Mouse (Mus musculus) midbrain, postnatal 0 days (tissue): ENCODE measurements around the gene Mllt6. TPM values are rescaled to one million over a fixed set of nuclear protein-coding genes. Genes with fewer than 3 reads are reported as not detected.
A peak's percentile ranks its signal among the peaks of the same experiment; 100 is the strongest.
"Not testable (repeated sequence)": the region's sequence is repeated elsewhere in the genome, so short reads cannot be mapped to it uniquely, and the experiment has no call there.

Experiments used
- ATAC-seq: fragments of 200-750 bp; cut with Nextera tagmentation; 2 replicates; pipeline ENCODE4 v1.8.0; 2017; ENCODE audit warnings: moderate number of reproducible peaks, mild to moderate bottlenecking, moderate TSS enrichment, moderate library complexity; ENCODE audit not compliant: low FRiP score
- DNase-seq: peaks from one replicate; pipeline ENCODE4 v3.0.0-alpha.2; 2015; ENCODE audit warnings: low spot score
- H3K27ac ChIP-seq: fragments of 300-500 bp; sonication (generic); 2 replicates; pipeline ENCODE4 v1.5.1; 2014; ENCODE audit warnings: low read depth, mild to moderate bottlenecking, low read length, mixed read lengths
- H3K27me3 ChIP-seq: fragments of 300-500 bp; sonication (generic); 2 replicates; pipeline ENCODE4 v1.6.1; 2014; ENCODE audit warnings: low read length, control low read depth, mixed read lengths; ENCODE audit not compliant: insufficient read depth
- H3K36me3 ChIP-seq: fragments of 300-500 bp; sonication (generic); 2 replicates; pipeline ENCODE4 v1.6.1; 2014; ENCODE audit warnings: low read length, control low read depth, mixed read lengths; ENCODE audit not compliant: insufficient read depth
- H3K4me1 ChIP-seq: fragments of 300-500 bp; sonication (generic); 2 replicates; pipeline ENCODE4 v1.6.1; 2014; ENCODE audit warnings: mild to moderate bottlenecking, control low read depth, antibody characterized with exemption, low read length, mixed read lengths; ENCODE audit not compliant: insufficient read depth
- H3K4me2 ChIP-seq: fragments of 300-500 bp; sonication (generic); 2 replicates; pipeline ENCODE4 v1.6.1; 2014; ENCODE audit warnings: low read depth, mild to moderate bottlenecking, low read length, mixed read lengths; ENCODE audit not compliant: poor library complexity, severe bottlenecking
- H3K4me3 ChIP-seq: fragments of 300-500 bp; sonication (generic); 2 replicates; pipeline ENCODE4 v1.5.1; 2014; ENCODE audit warnings: low read depth, mild to moderate bottlenecking, low read length, moderate library complexity
- H3K9ac ChIP-seq: fragments of 300-500 bp; sonication (generic); replicated peaks from 2 replicates; pipeline ENCODE4 v1.6.1; 2014; ENCODE audit warnings: mild to moderate bottlenecking, low read length, moderate library complexity, mixed read lengths; ENCODE audit not compliant: poor library complexity, severe bottlenecking
- H3K9me3 ChIP-seq: fragments of 300-500 bp; sonication (generic); 2 replicates; pipeline ENCODE4 v1.6.1; 2016; ENCODE audit warnings: low read length, control low read depth
- CTCF ChIP-seq: IDR thresholded peaks from 2 replicates; pipeline ENCODE4 v1.5.1; 2016; ENCODE audit warnings: antibody characterized with exemption, mild to moderate bottlenecking
- WGBS: fragments of 180-500 bp; shearing (Covaris S2); extraction: QIAGEN DNeasy Blood & Tissue Kit; methylation state at CpG from one replicate; pipeline ENCODE4 v1.1.7; 2014; 5-methylcytosine and 5-hydroxymethylcytosine counted together
- polyA plus RNA-seq: library from polyadenylated mRNA; unstranded; fragments of >200 nt; fragmentation: Nextera tagmentation; extraction: Ambion mirVana; gene quantifications from 2 replicates; pipeline ENCODE4 v1.2.1, GENCODE M21; 2015
- total RNA-seq: library from RNA; depleted of rRNA; stranded (reverse); fragments of >200 nt; gene quantifications from 2 replicates; pipeline ENCODE4 v1.2.3, GENCODE M21; 2014

Gene Mllt6
- total and polyA plus RNA-seq, 2 experiments from 2014 or later, result 1.7 to 52.8 TPM

DNA sequence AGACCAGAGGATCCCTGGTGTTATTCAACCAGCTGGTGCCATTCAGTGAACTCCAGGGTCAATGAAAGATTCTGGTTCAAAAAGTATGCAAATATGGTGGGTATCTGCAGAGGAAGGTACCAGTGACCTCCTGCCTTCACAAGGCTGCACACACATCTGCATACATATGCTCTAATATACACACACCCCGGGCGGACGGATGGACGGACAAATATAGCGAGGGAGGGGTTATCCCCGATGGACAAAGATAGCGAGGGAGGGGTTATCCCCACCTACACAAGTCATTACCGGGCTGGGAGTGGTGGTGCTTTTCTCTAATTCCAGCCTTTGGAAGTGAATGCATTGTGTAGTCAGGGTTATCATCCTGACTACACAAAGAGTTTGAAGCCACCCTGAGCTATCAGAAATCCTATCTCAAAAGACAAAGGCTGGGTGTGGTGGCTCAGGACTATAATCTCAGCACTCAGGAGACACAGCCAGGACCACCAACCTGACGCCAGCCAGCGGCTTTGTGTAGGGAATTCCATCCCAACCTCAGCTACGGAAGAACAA is 27.7 kb upstream of the Mllt6 start:
- no peak for TF ChIP-seq CTCF
- WGBS, result 73% methylated on average over 11 of the region's 11 CpGs
- no peak for ATAC-seq

DNA sequence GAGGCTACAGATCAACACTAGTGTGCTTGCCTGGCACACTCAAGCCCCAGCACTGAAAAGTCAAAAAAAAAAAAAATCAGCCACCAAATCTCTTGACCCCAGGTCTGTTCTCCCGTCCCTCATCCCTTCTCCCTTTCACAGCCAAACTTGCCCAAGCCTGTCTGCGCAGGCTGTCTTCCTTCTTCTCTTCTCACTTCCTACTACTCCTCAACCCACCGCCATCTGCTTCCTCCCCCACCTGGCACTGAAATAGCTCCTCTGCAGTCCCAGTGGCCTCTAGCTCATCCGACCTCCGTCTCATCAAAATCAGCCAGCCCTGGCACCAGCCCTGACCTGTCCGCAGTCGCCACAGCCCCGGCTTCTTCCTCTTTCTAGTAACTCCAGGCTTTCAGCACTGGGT is 21.5 kb upstream of the Mllt6 start:
- Histone ChIP-seq H3K9ac (no peak overlapping the region), H3K4me1 (no peaks in the 10 kb centered on the region), H3K27ac (no peak overlapping the region), H3K9me3 (no peaks in the 10 kb centered on the region), H3K27me3 (no peaks in the 10 kb centered on the region), H3K36me3 (no peaks in the 10 kb centered on the region), H3K4me2 (no peak overlapping the region), H3K4me3 (no peak overlapping the region)
- TF ChIP-seq CTCF, result no peak
- ATAC-seq (no peak), DNase-seq (peak; percentile 31)
- 63% methylated on average over 8 of the region's 8 CpGs for WGBS

More for the DNA sequence above, 27.7 kb upstream of the Mllt6 start:
- DNase-seq, result no peak
- H3K4me1 ChIP-seq, result no peaks in the 10 kb centered on the region
- no peaks in the 10 kb centered on the region for H3K9me3 ChIP-seq
- H3K27me3 ChIP-seq, result peaks cover 13% of the 10 kb centered on the region; the same call in 1 of the 2 replicates
- no peak overlapping the region for H3K27ac ChIP-seq
- H3K9ac ChIP-seq, result no peak overlapping the region
- H3K36me3 ChIP-seq, result no peaks in the 10 kb centered on the region
- no peak overlapping the region for H3K4me3 ChIP-seq
- no peak overlapping the region for H3K4me2 ChIP-seq

DNA sequence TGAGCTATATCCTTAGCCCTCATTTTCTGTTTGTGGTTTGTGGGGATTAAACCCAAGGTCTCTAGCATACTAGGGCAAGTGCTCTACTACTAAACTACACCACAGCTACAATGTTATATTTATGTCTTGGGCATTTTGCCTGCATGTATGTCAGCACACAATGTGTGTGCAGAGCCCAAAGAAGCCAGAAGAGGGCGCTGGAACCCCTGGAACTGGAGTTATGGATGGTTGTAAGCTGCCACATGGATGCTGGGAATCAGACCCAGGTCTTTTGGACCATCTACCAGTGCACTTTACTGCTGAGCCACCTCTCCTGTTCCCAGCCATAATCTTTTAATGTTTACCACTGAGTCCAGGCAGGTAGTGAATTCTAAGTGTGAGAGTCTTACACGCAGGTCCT is 20.5 kb upstream of the Mllt6 start:
- no peaks in the 10 kb centered on the region for H3K36me3 ChIP-seq
- no peak overlapping the region for H3K27ac ChIP-seq
- H3K4me1 ChIP-seq, result no peaks in the 10 kb centered on the region
- no peak for TF ChIP-seq CTCF
- H3K9ac ChIP-seq, result no peak overlapping the region
- no peak overlapping the region for H3K4me2 ChIP-seq
- 52% methylated on average over 2 of the region's 2 CpGs for WGBS
- ATAC-seq (no peak), DNase-seq (no peak)
- H3K27me3 ChIP-seq, result no peaks in the 10 kb centered on the region
- H3K4me3 ChIP-seq, result no peak overlapping the region
- H3K9me3 ChIP-seq, result no peaks in the 10 kb centered on the region

DNA sequence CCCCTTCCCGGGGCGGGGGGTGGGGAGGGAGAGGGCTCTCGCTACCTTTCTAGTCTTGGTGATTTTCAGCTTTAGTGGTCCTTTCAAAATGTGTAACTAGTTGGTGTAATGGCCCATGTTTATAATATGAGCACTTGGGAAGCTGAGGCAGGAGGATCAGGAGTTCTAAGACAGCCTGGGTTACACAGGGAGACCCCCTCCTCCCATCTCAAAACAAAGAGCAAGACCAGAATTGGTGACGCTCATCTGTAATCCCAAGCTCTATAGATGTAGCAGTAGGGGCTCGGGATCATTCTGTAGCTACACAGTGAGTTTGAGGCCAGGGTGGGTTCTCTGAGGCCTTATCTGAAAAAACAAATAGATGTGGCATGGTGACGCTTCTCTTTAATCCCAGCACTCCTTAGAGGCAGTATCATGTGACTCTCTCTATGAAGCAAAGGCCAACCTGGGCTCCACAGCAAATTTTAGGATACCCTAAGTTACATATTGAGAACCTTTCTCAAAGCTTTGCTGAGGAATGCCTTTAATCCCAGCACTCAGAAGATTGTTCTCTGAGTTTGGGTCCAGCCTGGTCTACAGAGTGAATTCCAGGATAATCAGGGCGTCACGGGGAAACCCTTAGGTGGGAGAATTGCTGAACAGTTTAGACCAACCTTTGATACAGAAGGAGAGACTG is 19.7 kb upstream of the Mllt6 start:
- TF ChIP-seq CTCF, result no peak
- H3K36me3 ChIP-seq, result no peaks in the 10 kb centered on the region
- H3K9me3 ChIP-seq, result no peaks in the 10 kb centered on the region
- no peak overlapping the region for H3K4me2 ChIP-seq
- H3K4me1 ChIP-seq, result no peaks in the 10 kb centered on the region
- DNase-seq (no peak), ATAC-seq (no peak)
- no peaks in the 10 kb centered on the region for H3K27me3 ChIP-seq
- H3K27ac ChIP-seq, result no peak overlapping the region
- no peak overlapping the region for H3K4me3 ChIP-seq
- WGBS, result 78% methylated on average over 8 of the region's 8 CpGs
- no peak overlapping the region for H3K9ac ChIP-seq

DNA sequence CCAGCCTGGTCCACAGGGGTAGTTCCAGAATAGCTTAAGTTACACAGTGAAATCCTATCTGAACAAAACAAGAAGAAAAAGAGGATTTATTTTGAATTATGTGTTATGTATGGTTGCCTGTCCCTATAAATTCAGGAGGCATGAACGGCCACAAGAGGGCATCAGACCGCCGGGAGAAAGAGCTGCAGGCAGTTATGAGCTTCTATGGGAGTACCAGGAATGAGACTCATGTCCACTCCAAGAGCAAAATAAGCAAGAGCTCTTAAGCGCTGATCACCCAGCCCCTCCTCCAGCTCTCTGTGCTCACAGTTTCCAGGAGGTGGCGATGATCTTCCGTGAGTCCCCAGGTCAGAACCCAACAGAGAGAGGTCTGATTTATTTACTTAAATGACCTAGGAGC is 18.4 kb upstream of the Mllt6 start:
- Histone ChIP-seq H3K9ac (no peak overlapping the region), H3K4me2 (no peak overlapping the region), H3K27ac (no peak overlapping the region), H3K27me3 (no peaks in the 10 kb centered on the region), H3K4me3 (no peak overlapping the region), H3K9me3 (no peaks in the 10 kb centered on the region), H3K4me1 (no peaks in the 10 kb centered on the region), H3K36me3 (no peaks in the 10 kb centered on the region)
- ATAC-seq, result no peak
- 1% methylated on average over 6 of the region's 6 CpGs for WGBS
- TF ChIP-seq CTCF, result peak; percentile 77
- DNase-seq, result peak; percentile 58

DNA sequence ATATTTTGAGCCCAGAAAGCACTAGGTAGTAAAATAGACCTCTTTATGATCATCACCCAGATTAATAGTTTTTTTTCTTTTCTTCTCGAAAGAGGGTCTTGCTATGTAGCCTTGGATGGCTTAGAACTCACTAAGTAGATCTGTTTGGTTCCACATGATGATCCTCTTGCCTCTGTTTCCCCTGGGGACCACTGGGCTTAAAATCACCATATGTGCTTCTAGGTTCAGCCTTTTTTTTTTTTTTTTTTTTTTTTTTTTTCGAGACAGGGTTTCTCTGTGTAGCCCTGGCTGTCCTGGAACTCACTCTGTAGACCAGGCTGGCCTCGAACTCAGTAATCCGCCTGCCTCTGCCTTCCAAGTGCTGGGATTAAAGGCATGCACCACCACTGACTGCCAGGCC is 14.7 kb upstream of the Mllt6 start:
- not testable (repeated sequence) for DNase-seq, H3K36me3 ChIP-seq, H3K9ac ChIP-seq, H3K4me3 ChIP-seq, H3K4me2 ChIP-seq, H3K9me3 ChIP-seq, H3K27me3 ChIP-seq, H3K27ac ChIP-seq, ATAC-seq, H3K4me1 ChIP-seq
- WGBS, result 94% methylated on average over 3 of the region's 4 CpGs
